Comparison of ENCODE assay signal across 8 mouse cellular contexts in the genomic region with DNA sequence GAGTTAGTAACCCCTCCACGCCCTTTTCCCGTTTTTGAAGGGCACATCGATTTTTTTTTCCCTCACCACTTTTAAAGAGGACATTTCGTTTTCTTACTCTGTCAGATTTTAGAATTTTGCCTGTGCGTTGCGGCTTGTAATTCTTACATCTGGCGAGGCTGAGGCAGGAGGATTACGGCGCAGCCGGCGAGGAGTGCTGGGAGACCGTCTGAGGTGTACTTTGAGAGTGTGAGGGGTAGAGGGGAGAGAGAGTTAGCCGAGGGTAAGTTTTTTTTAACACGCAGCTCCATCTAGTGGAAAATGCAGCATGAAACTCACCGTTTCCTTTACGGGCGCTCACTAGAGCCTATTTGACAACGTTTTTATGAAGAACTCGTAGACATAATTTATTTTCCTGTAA. TPM values are rescaled to one million over a fixed set of nuclear protein-coding genes. Genes with fewer than 3 reads are reported as not detected.
A peak's percentile ranks its signal among the peaks of the same experiment; 100 is the strongest.
DNase-seq lines count a peak whose midpoint lies in the region; ATAC-seq and TF ChIP-seq lines count a peak whose summit lies in the region.

No protein-coding gene starts in this region.

- peak overlapping the region; percentile 77 for H3K4me3 ChIP-seq in bone marrow, adult 2 months (replicated peaks; ENCODE audit: control insufficient read depth, low read depth, low read length)
- peak overlapping the region; percentile 57 for H3K4me3 ChIP-seq in embryonic facial prominence, embryonic 14.5 days (ENCODE audit: low read depth, low read length)
- H3K4me3 ChIP-seq in limb, embryonic 15.5 days, result peak overlapping the region; percentile 63
- peak overlapping the region; percentile 57 for H3K4me3 ChIP-seq in midbrain, embryonic 16.5 days (ENCODE audit: low read depth, low read length)
- H3K4me3 ChIP-seq in spleen, adult 2 months (ENCODE audit: extremely low read depth, insufficient read depth, insufficient read length), result peak overlapping the region; percentile 76

- no peaks in the 10 kb centered on the region for H3K27me3 ChIP-seq in embryonic facial prominence, embryonic 14.5 days (replicated peaks; ENCODE audit: control insufficient read depth, insufficient read depth, low read length)
- no peaks in the 10 kb centered on the region for H3K27me3 ChIP-seq in limb, embryonic 15.5 days
- no peaks in the 10 kb centered on the region for H3K27me3 ChIP-seq in midbrain, embryonic 16.5 days (ENCODE audit: control insufficient read depth, insufficient read depth, low read depth, low read length)
- no peaks in the 10 kb centered on the region for H3K27me3 ChIP-seq in spleen, adult 2 months (ENCODE audit: control insufficient read depth, insufficient read depth, low read length)

- 0 out of 2 replicates have a peak, but pooled peaks have one; percentile 28 for TF ChIP-seq CTCF in bone marrow, adult 2 months (IDR thresholded peaks at IDR 0.05; ENCODE audit: control insufficient read depth, insufficient read depth, low read length)
- TF ChIP-seq CTCF in spleen, adult 2 months (IDR thresholded peaks at IDR 0.05; ENCODE audit: extremely low read depth, insufficient read depth, insufficient read length, insufficient replicate concordance), result peak; percentile 19; the same call in 1 of the 2 replicates

- under 1% methylated on average over 19 of the region's 19 CpGs for WGBS in bone marrow, adult 2 months
- WGBS in embryonic facial prominence, embryonic 14.5 days, result 3% methylated on average over 19 of the region's 19 CpGs
- 2% methylated on average over 19 of the region's 19 CpGs for WGBS in limb, embryonic 15.5 days
- WGBS in midbrain, embryonic 16.5 days, result 4% methylated on average over 19 of the region's 19 CpGs
- WGBS in spleen, adult 2 months, result under 1% methylated on average over 19 of the region's 19 CpGs

- peak; percentile 57; the same call in 1 of the 2 replicates for TF ChIP-seq POLR2A in bone marrow, adult 2 months (IDR thresholded peaks at IDR 0.05; ENCODE audit: borderline replicate concordance, control insufficient read depth, low read depth, low read length)
- peak; percentile 23; the same call in 1 of the 2 replicates for TF ChIP-seq POLR2A in spleen, adult 2 months (IDR thresholded peaks at IDR 0.05; ENCODE audit: low read depth, low read length)

- H3K4me1 ChIP-seq in bone marrow, adult 2 months (ENCODE audit: control insufficient read depth, insufficient read depth, low read length), result no peaks in the 10 kb centered on the region; the same call in 1 of the 2 replicates
- no peaks in the 10 kb centered on the region for H3K4me1 ChIP-seq in embryonic facial prominence, embryonic 14.5 days (ENCODE audit: control insufficient read depth, insufficient read depth, low read length)
- no peaks in the 10 kb centered on the region for H3K4me1 ChIP-seq in limb, embryonic 15.5 days
- no peaks in the 10 kb centered on the region for H3K4me1 ChIP-seq in midbrain, embryonic 16.5 days (ENCODE audit: control insufficient read depth, insufficient read depth, low read length)
- no peaks in the 10 kb centered on the region for H3K4me1 ChIP-seq in spleen, adult 2 months (ENCODE audit: control insufficient read depth, insufficient read depth, insufficient read length)

- DNase-seq in B cell, adult 2 months, result peak; percentile 76 to 78
- peak; percentile 93 for DNase-seq in embryonic facial prominence, embryonic 14.5 days (ENCODE audit: low spot score)
- peak; percentile 62 to 65 for DNase-seq in heart, adult 9 months (ENCODE audit: low spot score in 2 of 2)
- peak; percentile 68 to 69 for DNase-seq in kidney, adult 8-10 months
- peak; percentile 64 to 78 for DNase-seq in spleen, adult 2 months (ENCODE audit: low read depth in 1 of 2, low spot score in 2 of 2)

- no peaks in the 10 kb centered on the region for H3K9me3 ChIP-seq in embryonic facial prominence, embryonic 14.5 days (ENCODE audit: control insufficient read depth, low read length)
- no peaks in the 10 kb centered on the region for H3K9me3 ChIP-seq in limb, embryonic 15.5 days
- H3K9me3 ChIP-seq in midbrain, embryonic 16.5 days (replicated peaks; ENCODE audit: control insufficient read depth, low read length, poor library complexity, severe bottlenecking), result no peaks in the 10 kb centered on the region

- peak overlapping the region; percentile 78 for H3K9ac ChIP-seq in embryonic facial prominence, embryonic 14.5 days (ENCODE audit: low read depth, low read length)
- H3K9ac ChIP-seq in limb, embryonic 15.5 days, result peak overlapping the region; percentile 63
- peak overlapping the region; percentile 80; the same call in 1 of the 2 replicates for H3K9ac ChIP-seq in midbrain, embryonic 16.5 days (ENCODE audit: low read depth, low read length)

- H3K36me3 ChIP-seq in embryonic facial prominence, embryonic 14.5 days (ENCODE audit: control insufficient read depth, insufficient read depth, low read length), result peaks cover 35% of the 10 kb centered on the region
- H3K36me3 ChIP-seq in limb, embryonic 15.5 days, result peaks cover 29% of the 10 kb centered on the region
- H3K36me3 ChIP-seq in midbrain, embryonic 16.5 days (ENCODE audit: control insufficient read depth, insufficient read depth, low read length), result peaks cover 11% of the 10 kb centered on the region
- peaks cover 2% of the 10 kb centered on the region; the same call in 1 of the 2 replicates for H3K36me3 ChIP-seq in spleen, adult 2 months (ENCODE audit: control insufficient read depth, insufficient read depth, low read length)

- ATAC-seq in embryonic facial prominence, embryonic 14.5 days (ENCODE audit: low read depth), result peak; percentile 86
- peak; percentile 75 for ATAC-seq in limb, embryonic 15.5 days (ENCODE audit: insufficient number of reproducible peaks, low FRiP score, low TSS enrichment, low read depth)
- peak; percentile 84 for ATAC-seq in midbrain, embryonic 16.5 days

- peak overlapping the region; percentile 67 for H3K4me2 ChIP-seq in embryonic facial prominence, embryonic 14.5 days (ENCODE audit: low read depth, low read length)
- H3K4me2 ChIP-seq in limb, embryonic 15.5 days, result peak overlapping the region; percentile 67
- peak overlapping the region; percentile 65 for H3K4me2 ChIP-seq in midbrain, embryonic 16.5 days (ENCODE audit: low read length)

- peak overlapping the region; percentile 92 for H3K27ac ChIP-seq in bone marrow, adult 2 months (ENCODE audit: control insufficient read depth, insufficient read depth, low read depth, low read length, poor library complexity)
- H3K27ac ChIP-seq in embryonic facial prominence, embryonic 14.5 days (replicated peaks; ENCODE audit: low read depth, low read length), result peak overlapping the region; percentile 97
- peak overlapping the region; percentile 97 for H3K27ac ChIP-seq in limb, embryonic 15.5 days
- H3K27ac ChIP-seq in midbrain, embryonic 16.5 days (ENCODE audit: low read length), result peak overlapping the region; percentile 96
- H3K27ac ChIP-seq in spleen, adult 2 months (ENCODE audit: insufficient read depth, low read length), result peak overlapping the region; percentile 93

RNA-seq across cellular contexts. Expression of gene Pcbd2, which starts 0.7 kb away (rescaled TPM):
- polyA plus RNA-seq in bone marrow, adult 2 months (2011; ENCODE audit: insufficient read depth, insufficient read length, low replicate concordance, missing spikeins), result 22.8 and 24.1 TPM in 2 replicates
- polyA plus RNA-seq in embryonic facial prominence, embryonic 14.5 days (2014; fragmentation: Nextera tagmentation; extraction: Ambion mirVana), result 45.2 and 49.2 TPM in 2 replicates
- polyA plus RNA-seq in limb, embryonic 15.5 days (2015; fragmentation: Nextera tagmentation; extraction: Ambion mirVana), result 44.3 and 44.5 TPM in 2 replicates
- polyA plus RNA-seq in midbrain, embryonic 16.5 days (2015; fragmentation: Nextera tagmentation; extraction: Ambion mirVana), result 17.5 and 20.0 TPM in 2 replicates
- 14.1 and 23.5 TPM in 2 replicates for polyA plus RNA-seq in spleen, adult 2 months (2012; rRNA removed)

RNA-seq across cellular contexts. Expression of gene Txndc15, which starts 13.4 kb away (rescaled TPM):
- 10.0 and 12.3 TPM in 2 replicates for polyA plus RNA-seq in bone marrow, adult 2 months (2011; ENCODE audit: insufficient read depth, insufficient read length, low replicate concordance, missing spikeins)
- 98.9 and 99.8 TPM in 2 replicates for polyA plus RNA-seq in embryonic facial prominence, embryonic 14.5 days (2014; fragmentation: Nextera tagmentation; extraction: Ambion mirVana)
- polyA plus RNA-seq in limb, embryonic 15.5 days (2015; fragmentation: Nextera tagmentation; extraction: Ambion mirVana), result 101 and 103 TPM in 2 replicates
- 143 and 149 TPM in 2 replicates for polyA plus RNA-seq in midbrain, embryonic 16.5 days (2015; fragmentation: Nextera tagmentation; extraction: Ambion mirVana)
- polyA plus RNA-seq in spleen, adult 2 months (2012; rRNA removed), result 18.6 and 21.2 TPM in 2 replicates

RNA-seq across cellular contexts. Expression of gene B230219D22Rik, which starts 34.9 kb away (rescaled TPM):
- 10.9 and 13.9 TPM in 2 replicates for polyA plus RNA-seq in bone marrow, adult 2 months (2011; ENCODE audit: insufficient read depth, insufficient read length, low replicate concordance, missing spikeins)
- polyA plus RNA-seq in embryonic facial prominence, embryonic 14.5 days (2014; fragmentation: Nextera tagmentation; extraction: Ambion mirVana), result 57.5 and 60.8 TPM in 2 replicates
- polyA plus RNA-seq in limb, embryonic 15.5 days (2015; fragmentation: Nextera tagmentation; extraction: Ambion mirVana), result 47.0 and 54.3 TPM in 2 replicates
- 82.3 and 84.5 TPM in 2 replicates for polyA plus RNA-seq in midbrain, embryonic 16.5 days (2015; fragmentation: Nextera tagmentation; extraction: Ambion mirVana)
- polyA plus RNA-seq in spleen, adult 2 months (2012; rRNA removed), result 16.2 and 18.2 TPM in 2 replicates

RNA-seq across cellular contexts. Expression of gene Catsper3, which starts 56.5 kb away (rescaled TPM):
- 0.74 TPM in 1 of 2 replicates, not detected in the other for polyA plus RNA-seq in bone marrow, adult 2 months (2011; ENCODE audit: insufficient read depth, insufficient read length, low replicate concordance, missing spikeins)
- not detected in 2 replicates for polyA plus RNA-seq in embryonic facial prominence, embryonic 14.5 days (2014; fragmentation: Nextera tagmentation; extraction: Ambion mirVana)
- 0.22 TPM in 1 of 2 replicates, not detected in the other for polyA plus RNA-seq in limb, embryonic 15.5 days (2015; fragmentation: Nextera tagmentation; extraction: Ambion mirVana)
- polyA plus RNA-seq in midbrain, embryonic 16.5 days (2015; fragmentation: Nextera tagmentation; extraction: Ambion mirVana), result 0.19 TPM in 1 of 2 replicates, not detected in the other
- 0.06 TPM in 2 replicates for polyA plus RNA-seq in spleen, adult 2 months (2012; rRNA removed)

Comparison
In these comparisons a context has a peak if more than half of its experiments do, and no peak if none do; other contexts are left out.
1. Peak in every context shown above with its lines: DNase-seq, ATAC-seq, H3K4me3 ChIP-seq and H3K27ac ChIP-seq.